Mouse (Mus musculus) intestine, postnatal 0 days (tissue): ENCODE measurements around the gene Stpg1. TPM values are rescaled to one million over a fixed set of nuclear protein-coding genes. Genes with fewer than 3 reads are reported as not detected.

Experiments used
- ATAC-seq: fragments of 200-750 bp; cut with Nextera tagmentation; 2 replicates; pipeline ENCODE4 v1.8.0; 2017; ENCODE audit warnings: mild to moderate bottlenecking, moderate TSS enrichment, moderate library complexity
- H3K27ac ChIP-seq: fragments of 300-500 bp; sonication (generic); 2 replicates; pipeline ENCODE4 v1.5.1; 2014; ENCODE audit warnings: mild to moderate bottlenecking, low read depth, low read length, moderate library complexity
- H3K27me3 ChIP-seq: fragments of 300-500 bp; sonication (generic); replicated peaks from 2 replicates; pipeline ENCODE4 v1.6.1; 2014; ENCODE audit warnings: low read length, mixed read lengths; ENCODE audit not compliant: control insufficient read depth, insufficient read depth
- H3K36me3 ChIP-seq: fragments of 300-500 bp; sonication (generic); 2 replicates; pipeline ENCODE4 v1.6.1; 2014; ENCODE audit warnings: mild to moderate bottlenecking, moderate library complexity; ENCODE audit not compliant: control insufficient read depth, insufficient read depth
- H3K4me1 ChIP-seq: fragments of 300-500 bp; sonication (generic); replicated peaks from 2 replicates; pipeline ENCODE4 v1.6.1; 2014; ENCODE audit warnings: antibody characterized with exemption, low read length, mixed read lengths; ENCODE audit not compliant: control insufficient read depth, insufficient read depth
- H3K4me2 ChIP-seq: fragments of 300-500 bp; sonication (generic); replicated peaks from 2 replicates; pipeline ENCODE4 v1.6.1; 2014; ENCODE audit warnings: low read depth, mild to moderate bottlenecking, moderate library complexity
- H3K4me3 ChIP-seq: fragments of 300-500 bp; sonication (generic); 2 replicates; pipeline ENCODE4 v1.5.1; 2014; ENCODE audit warnings: low read depth, low read length
- H3K9ac ChIP-seq: fragments of 300-500 bp; sonication (generic); 2 replicates; pipeline ENCODE4 v1.6.1; 2014; ENCODE audit warnings: mild to moderate bottlenecking, low read depth, low read length
- H3K9me3 ChIP-seq: fragments of 300-500 bp; sonication (generic); 2 replicates; pipeline ENCODE4 v1.6.1; 2016; ENCODE audit warnings: mixed run types; ENCODE audit not compliant: control insufficient read depth
- CTCF ChIP-seq: sonication (generic); IDR thresholded peaks from 2 replicates; pipeline ENCODE4 v1.5.1; 2016; ENCODE audit warnings: low read depth, mild to moderate bottlenecking, control low read depth, antibody characterized with exemption, moderate library complexity
- WGBS: fragments of 180-500 bp; shearing (Covaris S2); extraction: QIAGEN DNeasy Blood & Tissue Kit; methylation state at CpG from one replicate; pipeline ENCODE4 v1.1.7; 2014; 5-methylcytosine and 5-hydroxymethylcytosine counted together
- polyA plus RNA-seq: library from polyadenylated mRNA; unstranded; fragments of >200 nt; fragmentation: Nextera tagmentation; extraction: Ambion mirVana; gene quantifications from 2 replicates; pipeline ENCODE4 v1.2.1, GENCODE M21; 2015

The Stpg1 gene
- polyA plus RNA-seq, 1 experiment from 2014 or later: 0.09 TPM

- no peak for TF ChIP-seq CTCF
- 18% methylated on average over 9 of the region's 9 CpGs for WGBS
- H3K27ac ChIP-seq: no peak overlapping the region
- peak overlapping the region; percentile 69 for H3K4me3 ChIP-seq
- H3K9ac ChIP-seq: no peak overlapping the region
- no peaks in the 10 kb centered on the region for H3K27me3 ChIP-seq
- H3K4me2 ChIP-seq: peak overlapping the region; percentile 95
- H3K36me3 ChIP-seq: peaks cover 6% of the 10 kb centered on the region; the same call in 1 of the 2 replicates
- no peaks in the 10 kb centered on the region; the same call in 1 of the 2 replicates for H3K4me1 ChIP-seq
- H3K9me3 ChIP-seq: no peaks in the 10 kb centered on the region
- no peak for ATAC-seq
Measured at GRCm38 (mm10) chr4:135495397-135495791, 804 bp downstream of the Stpg1 start.

GRCm38 (mm10) chr4:135495810-135496209 lies 1.2 kb downstream of the Stpg1 start:
- no peak overlapping the region for H3K27ac ChIP-seq
- TF ChIP-seq CTCF: peak; percentile 11; the same call in 1 of the 2 replicates
- ATAC-seq: no peak
- no peaks in the 10 kb centered on the region for H3K27me3 ChIP-seq
- WGBS: 22% methylated on average over 18 of the region's 18 CpGs
- H3K4me3 ChIP-seq: no peak overlapping the region
- no peak overlapping the region for H3K9ac ChIP-seq
- H3K36me3 ChIP-seq: peaks cover 3% of the 10 kb centered on the region; the same call in 1 of the 2 replicates
- H3K4me2 ChIP-seq: 0 out of 2 replicates have a peak overlapping the region, but pooled peaks have one; percentile 21
- no peaks in the 10 kb centered on the region; the same call in 1 of the 2 replicates for H3K4me1 ChIP-seq
- H3K9me3 ChIP-seq: no peaks in the 10 kb centered on the region

- H3K9ac ChIP-seq: no peak overlapping the region
- no peaks in the 10 kb centered on the region; the same call in 1 of the 2 replicates for H3K4me1 ChIP-seq
- H3K27me3 ChIP-seq: no peaks in the 10 kb centered on the region
- 88% methylated on average over 6 of the region's 6 CpGs for WGBS
- H3K4me2 ChIP-seq: no peak overlapping the region
- H3K9me3 ChIP-seq: no peaks in the 10 kb centered on the region
- H3K4me3 ChIP-seq: no peak overlapping the region
- TF ChIP-seq CTCF: no peak
- no peak for ATAC-seq
- H3K36me3 ChIP-seq: no peaks in the 10 kb centered on the region
- no peak overlapping the region for H3K27ac ChIP-seq
Measured at GRCm38 (mm10) chr4:135498136-135498535, 3.5 kb downstream of the Stpg1 start.

GRCm38 (mm10) chr4:135499831-135500230 lies 5.2 kb downstream of the Stpg1 start:
- Histone ChIP-seq H3K27me3 (no peaks in the 10 kb centered on the region), H3K36me3 (no peaks in the 10 kb centered on the region), H3K9me3 (no peaks in the 10 kb centered on the region), H3K27ac (no peak overlapping the region), H3K4me1 (no peaks in the 10 kb centered on the region), H3K4me2 (no peak overlapping the region), H3K4me3 (no peak overlapping the region), H3K9ac (no peak overlapping the region)
- WGBS: 72% methylated on average over 3 of the region's 3 CpGs
- no peak for ATAC-seq
- TF ChIP-seq CTCF: no peak

- no peak overlapping the region for H3K27ac ChIP-seq
- no peak overlapping the region for H3K4me3 ChIP-seq
- no peak overlapping the region for H3K9ac ChIP-seq
- no peaks in the 10 kb centered on the region for H3K27me3 ChIP-seq
- H3K36me3 ChIP-seq: no peaks in the 10 kb centered on the region
- no peaks in the 10 kb centered on the region for H3K4me1 ChIP-seq
- WGBS: 47% methylated on average over 4 of the region's 4 CpGs
- no peak overlapping the region for H3K4me2 ChIP-seq
- ATAC-seq: no peak
- no peaks in the 10 kb centered on the region for H3K9me3 ChIP-seq
- no peak for TF ChIP-seq CTCF
Measured at GRCm38 (mm10) chr4:135501587-135501986, 7.0 kb downstream of the Stpg1 start.

GRCm38 (mm10) chr4:135505794-135506193 lies 11.2 kb downstream of the Stpg1 start:
- H3K4me1 ChIP-seq: no peaks in the 10 kb centered on the region
- no peaks in the 10 kb centered on the region for H3K9me3 ChIP-seq
- 68% methylated on average over 11 of the region's 11 CpGs for WGBS
- no peaks in the 10 kb centered on the region for H3K36me3 ChIP-seq
- H3K9ac ChIP-seq: no peak overlapping the region
- no peak overlapping the region for H3K4me2 ChIP-seq
- H3K27ac ChIP-seq: no peak overlapping the region
- ATAC-seq: no peak
- no peaks in the 10 kb centered on the region for H3K27me3 ChIP-seq
- no peak overlapping the region for H3K4me3 ChIP-seq
- TF ChIP-seq CTCF: no peak
